Mouse (Mus musculus): ENCODE measurements around the gene Ank. TPM values are rescaled to one million over a fixed set of nuclear protein-coding genes. Genes with fewer than 3 reads are reported as not detected.

The Ank gene
- polyA plus RNA-seq, 1 experiment, result 9.7 TPM

DNA sequence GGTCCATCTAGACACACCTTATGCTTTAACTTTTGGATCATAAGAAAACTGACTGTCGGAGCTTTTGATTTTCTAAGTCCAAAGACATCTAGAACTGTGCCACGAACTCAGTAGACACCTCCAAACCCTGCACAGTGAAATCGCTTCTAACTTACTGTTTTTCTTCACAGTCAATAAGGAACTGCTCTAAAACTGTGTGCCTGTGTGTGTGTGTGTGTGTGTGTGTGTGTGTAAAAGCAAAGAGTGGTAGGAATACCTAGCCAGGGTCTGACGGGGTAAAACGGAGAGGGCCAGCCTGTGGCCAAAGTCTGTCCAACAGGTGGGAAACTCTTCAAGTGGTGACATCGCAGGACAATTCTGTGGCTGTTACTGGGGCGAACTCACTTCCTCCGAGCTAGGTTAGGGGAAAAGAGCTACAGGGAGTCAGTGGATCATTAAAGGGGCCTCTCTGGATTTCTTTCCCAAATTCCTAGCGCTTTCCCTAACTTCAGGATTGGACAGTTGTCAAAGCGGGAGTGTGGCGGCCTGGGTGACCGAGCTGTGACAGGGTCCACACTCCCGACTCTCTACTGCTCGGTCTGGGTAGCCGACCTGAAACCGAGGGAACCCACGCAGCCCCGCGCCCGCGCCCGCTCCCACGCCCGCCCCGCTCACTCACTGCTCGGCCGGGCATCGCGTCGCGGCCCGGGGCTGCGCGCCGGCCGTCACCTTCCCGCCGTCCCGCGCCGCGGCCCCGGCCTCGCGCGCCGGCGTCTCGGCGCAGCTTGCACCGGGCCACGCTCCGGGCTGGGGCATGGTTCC lies 163.5 kb downstream of the Ank start:
- H3K4me1 ChIP-seq (ENCODE audit: control insufficient read depth, insufficient read depth, low read length), result no peaks in the 10 kb centered on the region
- H3K27me3 ChIP-seq (ENCODE audit: control insufficient read depth, insufficient read depth, low read length, poor library complexity, severe bottlenecking), result no peaks in the 10 kb centered on the region
- H3K27ac ChIP-seq (ENCODE audit: insufficient read depth, low read length), result no peak overlapping the region

DNA sequence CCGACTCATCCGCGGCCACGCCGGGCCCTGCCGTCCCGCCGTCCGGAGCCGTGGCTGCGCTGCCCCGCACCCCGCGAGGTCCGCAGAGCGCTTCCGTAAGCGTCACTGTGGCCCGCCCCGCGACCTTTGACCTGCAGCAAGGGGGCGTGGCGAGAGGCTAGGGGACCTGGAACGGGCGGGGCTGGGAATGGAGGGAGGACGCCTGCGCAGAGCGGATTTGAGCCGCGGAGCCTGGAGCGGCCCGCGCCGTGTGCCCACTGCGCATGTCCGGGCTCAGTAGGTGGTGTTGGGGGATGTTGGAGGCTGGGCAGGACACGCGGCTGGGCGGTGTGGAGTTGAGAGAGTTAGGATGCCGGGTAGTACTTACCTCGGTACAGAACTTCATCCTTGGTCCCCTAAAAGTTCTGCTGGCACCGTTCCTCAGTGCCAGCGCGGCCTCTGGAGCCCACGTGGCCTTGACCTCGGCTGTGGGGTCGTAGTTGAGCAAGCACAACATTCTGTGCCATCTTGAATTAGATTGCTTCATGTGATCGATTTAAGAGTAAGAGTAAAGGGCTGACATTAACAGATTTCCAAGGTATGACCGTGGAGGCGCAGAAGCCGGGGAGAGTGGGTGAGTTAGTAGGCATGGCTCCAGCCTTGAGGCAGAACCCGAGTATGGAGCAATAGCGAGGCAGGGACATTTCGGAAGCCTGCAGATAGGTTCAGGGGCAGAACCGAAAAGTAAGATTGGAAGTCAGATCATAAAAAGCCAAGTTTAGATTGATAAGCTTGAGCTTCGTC lies 164.3 kb downstream of the Ank start, which contains the start of gene Otulin:
TSS of gene Otulin (minus strand) at position 93 of the 783 bp plus-strand sequence.
- Histone ChIP-seq H3K27ac (ENCODE audit: insufficient read depth, low read length) (peak within 1 kb of the TSS; percentile 16; the same call in 1 of the 2 replicates), H3K4me1 (ENCODE audit: control insufficient read depth, insufficient read depth, low read length) (no peaks in the 10 kb centered on the region), H3K9me3 (replicated peaks; ENCODE audit: control insufficient read depth, insufficient read depth, low read length, poor library complexity, severe bottlenecking) (no peaks in the 10 kb centered on the region), H3K36me3 (ENCODE audit: control insufficient read depth, insufficient read depth, low read length, poor library complexity, severe bottlenecking) (no peaks in the 10 kb centered on the region; the same call in 1 of the 2 replicates), H3K27me3 (ENCODE audit: control insufficient read depth, insufficient read depth, low read length, poor library complexity, severe bottlenecking) (no peaks in the 10 kb centered on the region), H3K4me3 (ENCODE audit: low read depth, low read length) (peak within 1 kb of the TSS; percentile 83), H3K9ac (ENCODE audit: low read depth, poor library complexity, severe bottlenecking) (peak within 1 kb of the TSS; percentile 81)
- TF ChIP-seq CTCF (IDR thresholded peaks at IDR 0.05; ENCODE audit: low read depth, low read length) (no peak), POLR2A (IDR thresholded peaks at IDR 0.05; ENCODE audit: insufficient read depth, low read length) (peak; percentile 92), EP300 (IDR thresholded peaks at IDR 0.05; ENCODE audit: insufficient read depth, low read depth, low read length) (peak; percentile 50; the same call in 1 of the 2 replicates)

More for the DNA sequence above, 163.5 kb downstream of the Ank start:
- TF ChIP-seq CTCF (IDR thresholded peaks at IDR 0.05; ENCODE audit: low read depth, low read length), result no peak
- no peak for TF ChIP-seq EP300 (IDR thresholded peaks at IDR 0.05; ENCODE audit: insufficient read depth, low read depth, low read length)
- no peak for TF ChIP-seq POLR2A (IDR thresholded peaks at IDR 0.05; ENCODE audit: insufficient read depth, low read length)
- H3K36me3 ChIP-seq (ENCODE audit: control insufficient read depth, insufficient read depth, low read length, poor library complexity, severe bottlenecking), result no peaks in the 10 kb centered on the region; the same call in 1 of the 2 replicates
- peak overlapping the region; percentile 83 for H3K4me3 ChIP-seq (ENCODE audit: low read depth, low read length)
- no peaks in the 10 kb centered on the region for H3K9me3 ChIP-seq (replicated peaks; ENCODE audit: control insufficient read depth, insufficient read depth, low read length, poor library complexity, severe bottlenecking)
- peak overlapping the region; percentile 71 for H3K9ac ChIP-seq (ENCODE audit: low read depth, poor library complexity, severe bottlenecking)

DNA sequence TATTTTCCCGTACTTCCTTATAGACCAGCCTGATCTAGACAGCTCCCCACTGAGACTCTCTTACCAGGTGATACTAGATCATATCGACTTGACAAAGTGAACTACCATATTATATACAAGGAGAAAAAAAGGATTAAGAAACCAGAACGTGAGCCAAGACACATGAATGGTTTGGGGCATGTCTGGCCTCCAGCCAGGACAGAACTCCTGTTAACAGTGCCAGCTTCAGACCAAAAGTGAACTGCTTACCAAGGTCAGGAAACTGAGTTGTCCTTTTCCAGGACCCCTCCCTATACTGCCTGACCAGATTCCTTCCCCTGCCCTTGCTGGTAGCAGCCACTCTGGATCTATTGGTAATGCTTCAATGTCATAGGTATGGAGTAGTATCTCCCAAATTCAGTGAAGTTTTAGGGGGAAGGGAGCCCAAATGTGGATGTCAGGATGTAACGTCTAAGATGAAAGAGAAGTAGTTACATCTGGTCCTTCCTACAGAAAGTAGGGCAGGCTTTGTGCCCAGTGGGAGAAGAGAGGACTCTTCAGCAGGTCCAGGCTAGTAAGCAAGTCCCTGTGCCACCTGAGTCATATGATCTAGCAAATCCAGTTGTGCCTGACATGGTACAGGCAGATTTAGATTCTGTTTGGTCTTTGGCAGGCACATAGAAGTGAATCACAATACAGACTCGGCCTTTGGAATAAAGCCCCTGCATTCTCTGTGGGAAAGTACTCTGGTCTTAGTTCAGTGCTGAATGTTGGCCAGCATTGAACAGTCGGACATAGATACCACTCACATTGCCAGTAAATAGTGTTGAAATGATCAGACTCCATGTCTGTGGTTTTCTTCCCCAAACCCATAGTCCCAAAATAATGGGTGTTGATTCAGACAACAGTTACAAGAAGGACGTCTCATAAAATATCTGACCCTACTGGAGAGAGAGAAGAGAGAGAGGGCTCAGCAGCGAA lies 167.7 kb downstream of the Ank start:
- Histone ChIP-seq H3K27me3 (ENCODE audit: control insufficient read depth, insufficient read depth, low read length, poor library complexity, severe bottlenecking) (no peaks in the 10 kb centered on the region), H3K36me3 (ENCODE audit: control insufficient read depth, insufficient read depth, low read length, poor library complexity, severe bottlenecking) (no peaks in the 10 kb centered on the region), H3K4me1 (ENCODE audit: control insufficient read depth, insufficient read depth, low read length) (no peaks in the 10 kb centered on the region), H3K9me3 (replicated peaks; ENCODE audit: control insufficient read depth, insufficient read depth, low read length, poor library complexity, severe bottlenecking) (no peaks in the 10 kb centered on the region), H3K9ac (ENCODE audit: low read depth, poor library complexity, severe bottlenecking) (no peak overlapping the region), H3K4me3 (ENCODE audit: low read depth, low read length) (no peak overlapping the region), H3K27ac (ENCODE audit: insufficient read depth, low read length) (no peak overlapping the region)
- TF ChIP-seq EP300 (IDR thresholded peaks at IDR 0.05; ENCODE audit: insufficient read depth, low read depth, low read length) (no peak), CTCF (IDR thresholded peaks at IDR 0.05; ENCODE audit: low read depth, low read length) (no peak), POLR2A (IDR thresholded peaks at IDR 0.05; ENCODE audit: insufficient read depth, low read length) (no peak)

DNA sequence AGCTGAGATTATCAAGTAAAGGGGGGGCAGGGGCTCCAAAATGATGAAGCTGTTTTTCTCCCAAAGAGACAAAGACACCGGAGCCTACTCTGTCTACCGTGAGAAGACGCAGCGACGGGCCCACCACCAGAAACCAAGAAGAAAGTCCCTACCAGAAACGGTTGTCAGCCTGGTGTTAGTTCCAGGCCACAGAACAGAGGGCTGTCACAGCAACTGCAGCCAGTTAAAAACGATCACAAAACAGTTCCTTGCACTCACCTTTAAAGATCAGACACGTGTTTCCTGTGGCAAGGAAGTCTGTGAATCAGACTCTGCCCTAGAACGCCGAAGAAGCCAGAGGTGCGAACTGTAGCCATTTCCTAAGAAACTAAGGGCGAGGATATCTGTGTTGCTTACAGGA lies 174.7 kb downstream of the Ank start:
- TF ChIP-seq CTCF (IDR thresholded peaks at IDR 0.05; ENCODE audit: low read depth, low read length) (no peak), POLR2A (IDR thresholded peaks at IDR 0.05; ENCODE audit: insufficient read depth, low read length) (no peak), EP300 (IDR thresholded peaks at IDR 0.05; ENCODE audit: insufficient read depth, low read depth, low read length) (no peak)
- no peaks in the 10 kb centered on the region for H3K4me1 ChIP-seq (ENCODE audit: control insufficient read depth, insufficient read depth, low read length)
- no peaks in the 10 kb centered on the region for H3K36me3 ChIP-seq (ENCODE audit: control insufficient read depth, insufficient read depth, low read length, poor library complexity, severe bottlenecking)
- H3K27ac ChIP-seq (ENCODE audit: insufficient read depth, low read length), result no peak overlapping the region
- no peaks in the 10 kb centered on the region for H3K9me3 ChIP-seq (replicated peaks; ENCODE audit: control insufficient read depth, insufficient read depth, low read length, poor library complexity, severe bottlenecking)
- no peak overlapping the region for H3K9ac ChIP-seq (ENCODE audit: low read depth, poor library complexity, severe bottlenecking)
- H3K27me3 ChIP-seq (ENCODE audit: control insufficient read depth, insufficient read depth, low read length, poor library complexity, severe bottlenecking), result no peaks in the 10 kb centered on the region
- no peak overlapping the region for H3K4me3 ChIP-seq (ENCODE audit: low read depth, low read length)

DNA sequence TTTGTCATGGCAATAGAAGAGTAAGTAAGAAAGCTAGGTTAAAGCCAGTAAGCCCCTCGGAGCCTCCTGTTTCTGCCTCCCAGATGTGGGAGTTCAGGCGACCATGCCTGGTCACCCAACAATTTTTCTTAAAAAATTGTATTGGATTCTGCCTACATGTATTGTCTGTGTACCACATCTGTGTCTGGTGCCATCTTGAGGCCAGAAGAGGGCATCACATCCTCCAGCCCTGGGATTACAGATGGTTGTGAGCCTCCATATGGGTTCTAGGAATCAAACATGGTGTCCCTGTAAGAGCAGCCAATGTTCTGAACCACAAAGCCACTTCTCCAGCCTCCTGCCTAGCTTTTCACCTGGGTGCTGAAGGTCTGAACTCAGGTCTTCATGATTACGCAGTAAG lies 176.4 kb downstream of the Ank start:
- peak; percentile 40 for TF ChIP-seq CTCF (IDR thresholded peaks at IDR 0.05; ENCODE audit: low read depth, low read length)
- TF ChIP-seq POLR2A (IDR thresholded peaks at IDR 0.05; ENCODE audit: insufficient read depth, low read length), result no peak
- TF ChIP-seq EP300 (IDR thresholded peaks at IDR 0.05; ENCODE audit: insufficient read depth, low read depth, low read length), result no peak
- H3K36me3 ChIP-seq (ENCODE audit: control insufficient read depth, insufficient read depth, low read length, poor library complexity, severe bottlenecking), result no peaks in the 10 kb centered on the region
- no peaks in the 10 kb centered on the region for H3K4me1 ChIP-seq (ENCODE audit: control insufficient read depth, insufficient read depth, low read length)
- H3K4me3 ChIP-seq (ENCODE audit: low read depth, low read length), result no peak overlapping the region
- no peak overlapping the region for H3K9ac ChIP-seq (ENCODE audit: low read depth, poor library complexity, severe bottlenecking)
- H3K9me3 ChIP-seq (replicated peaks; ENCODE audit: control insufficient read depth, insufficient read depth, low read length, poor library complexity, severe bottlenecking), result no peaks in the 10 kb centered on the region
- no peaks in the 10 kb centered on the region for H3K27me3 ChIP-seq (ENCODE audit: control insufficient read depth, insufficient read depth, low read length, poor library complexity, severe bottlenecking)
- H3K27ac ChIP-seq (ENCODE audit: insufficient read depth, low read length), result no peak overlapping the region

Other genes with a start within 250 kb of the Ank start
- gene Otulin, start 164.0 kb downstream of the Ank start, polyA plus RNA-seq (2011; ENCODE audit: insufficient read depth, insufficient read length, low read depth, missing spikeins), result 17.1 and 17.3 TPM in 2 replicates
- gene Otulinl, start 214.9 kb downstream of the Ank start, polyA plus RNA-seq (2011; ENCODE audit: insufficient read depth, insufficient read length, low read depth, missing spikeins), result 0.84 and 0.87 TPM in 2 replicates

Measured in ES-Bruce4 (cell line).